Mouse (Mus musculus): ENCODE data around the gene Nsun2.

Nsun2 gene

GRCm38 (mm10) chr13:69524158-69524530 lies 9.4 kb upstream of the Nsun2 start:
- in situ Hi-C loops (cut with MboI, MseI): no loop called here

DNA sequence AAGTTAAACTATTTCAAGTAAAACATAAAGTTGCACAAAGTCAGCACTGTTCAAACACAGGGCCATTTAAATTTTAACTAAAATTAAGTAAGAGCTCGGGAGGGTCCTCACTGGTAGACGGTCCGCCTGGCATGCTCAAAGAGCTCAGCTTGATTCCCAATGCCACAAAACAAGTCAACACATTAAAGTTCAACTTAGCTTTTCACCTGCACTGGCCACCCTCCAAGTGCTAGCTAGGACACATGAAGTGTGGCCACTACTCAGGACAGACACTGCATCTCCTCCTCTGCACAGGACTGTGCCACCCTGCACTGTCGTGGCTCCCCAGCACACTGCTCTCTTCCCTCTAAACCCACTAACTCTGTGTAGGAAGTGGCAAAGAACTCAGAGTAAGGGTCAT lies 7.7 kb upstream of the Nsun2 start:
- in situ Hi-C loops (cut with MboI, MseI): loop anchor here (25.0 kb wide), 1 partner anchor 286 kb away; the partner anchor contains the start of gene Med10

DNA sequence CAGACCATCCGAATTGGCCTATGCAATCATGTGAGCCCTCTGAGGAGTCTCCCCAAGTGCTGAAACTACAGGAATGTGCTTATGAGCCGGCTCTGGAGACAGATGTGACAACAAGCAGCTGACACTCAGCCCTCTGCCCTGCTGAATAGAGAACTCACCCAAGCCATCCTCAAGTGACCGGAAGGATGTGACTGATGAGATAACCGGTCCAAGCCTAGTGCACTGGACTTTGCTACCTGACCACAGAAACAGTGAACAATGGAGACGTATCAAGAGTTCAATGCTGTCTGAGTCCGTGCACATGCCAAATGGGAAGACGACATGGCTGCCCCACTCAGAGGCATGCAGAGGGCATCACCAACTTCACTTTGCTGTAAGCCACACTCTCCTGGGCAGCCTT lies 5.0 kb upstream of the Nsun2 start:
- in situ Hi-C loops (cut with MboI, MseI): loop anchor here (25.0 kb wide), 1 partner anchor 284 kb away; the partner anchor contains the start of gene Med10

DNA sequence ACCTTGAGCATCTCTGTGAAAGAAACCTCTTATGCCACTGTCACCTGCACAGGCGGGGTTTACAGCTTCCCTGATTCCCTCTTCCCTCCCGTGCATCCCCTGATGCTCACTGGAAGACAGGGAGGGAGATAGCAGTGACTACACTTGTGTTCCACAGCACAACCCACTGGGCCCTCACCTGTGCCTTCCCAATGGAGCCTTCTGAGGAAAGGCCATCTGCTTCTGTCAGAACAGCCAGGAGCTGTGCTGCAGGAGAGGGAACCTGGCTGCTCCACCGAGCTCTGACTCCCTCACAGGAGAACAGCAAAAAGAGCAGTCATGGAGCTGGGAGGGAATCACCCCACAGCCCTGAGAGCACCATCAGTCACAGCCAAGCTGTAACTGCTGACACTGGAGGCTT lies 3.4 kb upstream of the Nsun2 start:
- in situ Hi-C loops (cut with MboI, MseI): loop anchor here (10.0 to 25.0 kb wide), 2 partner anchors 282 to 945 kb away; partner anchors contain the start of genes Fastkd3, Med10 and Mtrr

- in situ Hi-C loops (cut with MboI, MseI): loop anchor here (10.0 to 25.0 kb wide), 2 partner anchors 281 to 946 kb away; partner anchors contain the start of genes Fastkd3, Med10 and Mtrr
These were observed 2.6 kb upstream of the Nsun2 start for GRCm38 (mm10) chr13:69530951-69531350.

DNA sequence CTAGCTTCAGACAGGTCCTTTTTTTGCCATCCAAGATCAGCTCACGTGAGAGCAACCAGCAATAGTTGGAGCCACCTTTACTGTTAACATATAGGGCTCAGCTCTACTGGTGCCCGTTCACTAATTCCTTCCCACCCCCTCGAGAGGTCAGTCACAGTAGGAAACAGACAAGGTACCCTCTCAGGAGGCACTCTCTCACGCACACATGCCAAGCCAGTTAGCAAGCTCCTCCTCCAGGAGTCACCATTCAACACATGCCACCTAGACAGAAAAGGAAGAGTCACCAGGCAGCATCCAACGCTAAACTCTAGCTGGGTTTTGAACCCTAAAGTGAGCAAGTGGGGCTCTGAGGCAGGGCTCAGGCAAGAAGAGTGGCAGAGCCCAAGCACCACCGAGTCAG lies 2.1 kb upstream of the Nsun2 start:
- in situ Hi-C loops (cut with MboI, MseI): loop anchor here (10.0 to 25.0 kb wide), 2 partner anchors 281 to 947 kb away; partner anchors contain the start of genes Fastkd3, Med10 and Mtrr

- in situ Hi-C loops (cut with MboI, MseI): loop anchor here (10.0 to 25.0 kb wide), 2 partner anchors 280 to 947 kb away; partner anchors contain the start of genes Fastkd3, Med10 and Mtrr
These were observed 1.2 kb upstream of the Nsun2 start for GRCm38 (mm10) chr13:69532101-69532892.

DNA sequence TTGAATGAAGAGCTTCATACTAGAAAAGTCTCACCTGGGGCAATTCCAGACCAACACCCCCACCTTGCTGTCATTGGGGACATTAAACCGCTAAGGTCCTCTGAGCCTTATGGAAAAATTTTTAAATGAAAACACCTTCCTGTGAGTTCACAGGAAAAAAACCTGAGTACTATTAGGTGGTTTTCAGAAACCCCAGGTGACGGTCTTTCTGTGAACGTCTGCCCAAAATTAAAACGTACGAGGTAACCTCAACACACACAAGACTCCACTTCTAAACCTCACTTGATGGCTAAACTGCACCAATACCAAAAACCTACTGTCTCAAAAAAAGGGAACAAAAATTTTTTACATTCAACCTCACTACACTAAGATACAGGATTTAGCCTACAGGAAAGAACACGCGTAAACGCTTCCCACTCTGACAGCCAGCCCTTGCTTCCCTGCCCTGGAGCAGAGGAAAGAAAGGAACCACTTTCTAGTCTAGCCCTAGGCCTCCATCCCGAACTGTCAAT lies 597 bp upstream of the Nsun2 start:
- in situ Hi-C loops (cut with MboI, MseI): loop anchor here (10.0 to 25.0 kb wide), 2 partner anchors 279 to 948 kb away; partner anchors contain the start of genes Fastkd3, Med10 and Mtrr

- in situ Hi-C loops (cut with MboI, MseI): loop anchor here (10.0 to 25.0 kb wide), 2 partner anchors 278 to 949 kb away; partner anchors contain the start of genes Fastkd3, Med10 and Mtrr
These were observed 748 bp downstream of the Nsun2 start, which contains the start of gene Tent4a for GRCm38 (mm10) chr13:69534334-69534653. Gene Tent4a, minus strand, starts transcription at chr13:69534617.

GRCm38 (mm10) chr13:69534654-69535551 lies 1.4 kb downstream of the Nsun2 start:
- in situ Hi-C loops (cut with MboI, MseI): loop anchor here (10.0 to 25.0 kb wide), 2 partner anchors 277 to 950 kb away; partner anchors contain the start of genes Fastkd3, Med10 and Mtrr

- in situ Hi-C loops (cut with MboI, MseI): loop anchor here (10.0 to 25.0 kb wide), 2 partner anchors 276 to 951 kb away; partner anchors contain the start of genes Fastkd3, Med10 and Mtrr
These were observed 2.5 kb downstream of the Nsun2 start for GRCm38 (mm10) chr13:69536021-69536420.

DNA sequence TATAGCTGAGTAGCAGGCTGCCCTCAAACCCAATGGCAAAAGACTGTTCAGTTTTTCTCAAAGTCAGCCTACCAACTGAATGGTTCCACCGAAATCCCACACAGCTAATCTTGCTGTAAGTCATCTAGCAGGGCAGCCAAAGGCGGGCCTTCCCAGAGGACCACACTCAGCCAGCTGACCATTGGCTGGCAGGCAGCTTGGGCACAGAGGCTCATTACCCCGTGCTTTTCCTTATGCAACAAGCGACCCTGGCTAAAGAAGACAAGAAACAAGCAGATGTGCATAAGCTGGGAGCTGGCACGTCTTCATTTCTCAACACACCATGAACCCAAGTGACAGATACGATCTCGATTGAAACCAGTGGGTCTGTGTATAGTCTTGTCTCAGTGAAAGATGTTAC lies 3.8 kb downstream of the Nsun2 start:
- in situ Hi-C loops (cut with MboI, MseI): loop anchor here (10.0 to 25.0 kb wide), 2 partner anchors 275 to 953 kb away; partner anchors contain the start of genes Fastkd3, Med10 and Mtrr

DNA sequence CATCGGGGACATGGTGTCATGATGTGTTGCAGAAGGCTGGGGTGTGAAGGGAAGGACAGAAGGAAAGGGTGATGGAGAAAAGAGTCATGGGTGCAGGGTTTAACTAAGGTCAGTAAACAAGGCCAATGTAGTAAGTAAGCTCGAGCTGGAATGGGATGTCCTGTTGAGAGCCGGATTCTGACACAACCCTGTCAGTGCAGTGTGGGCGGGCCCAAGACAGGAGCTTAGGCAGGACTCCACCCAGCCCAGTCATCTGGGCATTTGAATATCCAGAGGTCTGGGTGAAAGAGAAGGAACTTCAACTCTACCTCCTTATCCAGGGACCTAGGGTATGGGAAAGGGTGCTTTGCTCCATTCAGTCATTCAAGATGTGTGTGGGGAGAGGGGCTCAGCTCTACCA lies 4.8 kb downstream of the Nsun2 start:
- in situ Hi-C loops (cut with MboI, MseI): loop anchor here (10.0 to 25.0 kb wide), 2 partner anchors 274 to 954 kb away; partner anchors contain the start of genes Fastkd3, Med10 and Mtrr

DNA sequence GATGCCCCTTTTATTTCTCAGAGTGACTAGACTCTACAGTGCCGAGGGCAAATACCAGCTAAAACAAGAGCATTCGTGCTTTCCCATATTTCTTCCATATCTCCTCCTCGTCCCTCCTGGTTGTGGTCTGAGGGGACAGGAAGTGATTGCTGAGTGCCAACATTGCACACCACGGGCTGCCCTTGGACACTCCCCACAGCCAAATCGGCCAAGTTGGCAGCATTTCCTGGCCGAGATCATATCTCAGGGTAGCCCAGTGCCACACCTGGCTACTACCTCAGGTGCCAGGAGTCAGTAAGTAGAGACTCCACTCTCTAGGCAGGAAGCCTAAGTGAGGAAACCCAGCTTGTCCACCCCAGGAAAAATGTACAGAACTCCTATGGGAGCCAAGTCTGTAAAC lies 7.7 kb downstream of the Nsun2 start:
- in situ Hi-C loops (cut with MboI, MseI): loop anchor here (10.0 to 25.0 kb wide), 2 partner anchors 64 to 271 kb away; partner anchors contain the start of gene Med10

DNA sequence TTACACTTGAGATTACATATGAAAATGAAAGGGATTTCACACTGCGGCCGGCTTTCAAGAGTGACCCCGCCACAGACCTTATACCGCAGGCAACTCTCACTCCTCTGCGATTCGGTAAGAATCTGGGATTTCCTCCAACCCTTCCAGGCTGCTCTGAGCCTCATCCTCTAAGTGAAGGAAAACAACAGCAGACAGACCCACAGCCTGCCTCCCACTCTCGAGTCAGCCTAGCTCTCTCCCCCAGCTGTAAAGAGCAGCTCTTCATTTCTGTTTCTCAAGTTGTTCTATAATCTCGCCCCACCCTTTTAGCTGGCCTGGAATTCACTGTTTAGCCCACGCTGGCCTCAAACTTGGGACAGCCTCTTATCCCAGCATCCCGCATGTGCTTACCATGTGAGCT lies 8.2 kb downstream of the Nsun2 start:
- in situ Hi-C loops (cut with MboI, MseI): loop anchor here (10.0 to 25.0 kb wide), 2 partner anchors 63 to 271 kb away; partner anchors contain the start of gene Med10

GRCm38 (mm10) chr13:69542571-69543352 lies 9.2 kb downstream of the Nsun2 start:
- in situ Hi-C loops (cut with MboI, MseI): loop anchor here (10.0 to 25.0 kb wide), 2 partner anchors 62 to 270 kb away; partner anchors contain the start of gene Med10

- in situ Hi-C loops (cut with MboI, MseI): loop anchor here (10.0 to 25.0 kb wide), 2 partner anchors 61 to 269 kb away; partner anchors contain the start of gene Med10
These were observed 10.0 kb downstream of the Nsun2 start for GRCm38 (mm10) chr13:69543595-69543994.

- in situ Hi-C loops (cut with MboI, MseI): loop anchor here (5.0 to 25.0 kb wide), 3 partner anchors 60 to 267 kb away; partner anchors contain the start of gene Med10
These were observed 11.5 kb downstream of the Nsun2 start for GRCm38 (mm10) chr13:69545019-69545418.

- in situ Hi-C loops (cut with MboI, MseI): loop anchor here (5.0 to 25.0 kb wide), 3 partner anchors 57 to 265 kb away; partner anchors contain the start of gene Med10
These were observed 14.1 kb downstream of the Nsun2 start for GRCm38 (mm10) chr13:69547488-69548180.
